Mouse (Mus musculus): ENCODE results near the gene Socs4. TPM values are rescaled to one million over a fixed set of nuclear protein-coding genes. Genes with fewer than 3 reads are reported as not detected.

Socs4 gene
- 2.1 and 4.2 TPM in 2 replicates for polyA plus RNA-seq (2012; rRNA removed; ENCODE audit: low replicate concordance)

GRCm38 (mm10) chr14:47276637-47277393 is at the start of gene Socs4, which contains the start of gene Wdhd1:
Gene Socs4 (plus strand): TSS chr14:47276931.
Gene Wdhd1 (minus strand): TSS chr14:47276857.

GRCm38 (mm10) chr14:47297785-47298407 is 21.2 kb downstream of the Socs4 start, which contains the start of gene Mapk1ip1l:
Gene Mapk1ip1l (plus strand): TSS chr14:47298266.

Other genes with a start within 250 kb of the Socs4 start
- 5.2 and 6.2 TPM in 2 replicates for gene Gch1, start 87.5 kb upstream of the Socs4 start, polyA plus RNA-seq (2012; rRNA removed; ENCODE audit: low replicate concordance)
- gene Wdhd1, start 74 bp upstream of the Socs4 start, polyA plus RNA-seq (2012; rRNA removed; ENCODE audit: low replicate concordance) = 0.99 and 1.3 TPM in 2 replicates
- 43.9 and 64.3 TPM in 2 replicates for gene Mapk1ip1l, start 21.3 kb downstream of the Socs4 start, polyA plus RNA-seq (2012; rRNA removed; ENCODE audit: low replicate concordance)
- gene Lgals3, start 90.8 kb downstream of the Socs4 start, polyA plus RNA-seq (2012; rRNA removed; ENCODE audit: low replicate concordance) = 155 and 330 TPM in 2 replicates
- gene Dlgap5, start 141.5 kb downstream of the Socs4 start, polyA plus RNA-seq (2012; rRNA removed; ENCODE audit: low replicate concordance) = 0.85 and 0.93 TPM in 2 replicates
- 10.7 and 15.6 TPM in 2 replicates for gene Fbxo34, start 173.5 kb downstream of the Socs4 start, polyA plus RNA-seq (2012; rRNA removed; ENCODE audit: low replicate concordance)

Data from mammary gland, adult 2 months (tissue).